Mouse (Mus musculus) midbrain, embryonic 14.5 days (tissue): ENCODE measurements around the gene Lrrc32. TPM values are rescaled to one million over a fixed set of nuclear protein-coding genes. Genes with fewer than 3 reads are reported as not detected.

Experiments
- ATAC-seq: fragments of 200-750 bp; cut with Nextera tagmentation; 2 replicates; pipeline ENCODE4 v1.8.0; 2017; ENCODE audit warnings: moderate number of reproducible peaks, moderate library complexity; ENCODE audit not compliant: low FRiP score, low TSS enrichment
- DNase-seq: peaks from one replicate; pipeline ENCODE4 v3.0.0-alpha.2; 2015
- H3K27ac ChIP-seq: fragments of 300-500 bp; sonication (generic); replicated peaks from 2 replicates; pipeline ENCODE4 v1.5.1; 2014; ENCODE audit warnings: mild to moderate bottlenecking, low read depth, low read length, moderate library complexity
- H3K27me3 ChIP-seq: fragments of 300-500 bp; sonication (generic); 2 replicates; pipeline ENCODE4 v1.6.1; 2014; ENCODE audit warnings: low read length, control low read depth, mixed read lengths; ENCODE audit not compliant: control insufficient read depth, insufficient read depth
- H3K36me3 ChIP-seq: fragments of 300-500 bp; sonication (generic); 2 replicates; pipeline ENCODE4 v1.6.1; 2014; ENCODE audit warnings: low read length, control low read depth; ENCODE audit not compliant: control insufficient read depth, insufficient read depth
- H3K4me1 ChIP-seq: fragments of 300-500 bp; sonication (generic); 2 replicates; pipeline ENCODE4 v1.6.1; 2014; ENCODE audit warnings: mild to moderate bottlenecking, antibody characterized with exemption, low read length, control low read depth; ENCODE audit not compliant: control insufficient read depth, insufficient read depth
- H3K4me2 ChIP-seq: fragments of 300-500 bp; sonication (generic); 2 replicates; pipeline ENCODE4 v1.6.1; 2014; ENCODE audit warnings: mild to moderate bottlenecking, low read length, moderate library complexity
- H3K4me3 ChIP-seq: fragments of 300-500 bp; sonication (generic); replicated peaks from 2 replicates; pipeline ENCODE4 v1.5.1; 2014; ENCODE audit warnings: low read depth, low read length
- H3K9ac ChIP-seq: fragments of 300-500 bp; sonication (generic); replicated peaks from 2 replicates; pipeline ENCODE4 v1.6.1; 2014; ENCODE audit warnings: mild to moderate bottlenecking, low read length, moderate library complexity
- H3K9me3 ChIP-seq: fragments of 300-500 bp; sonication (generic); 2 replicates; pipeline ENCODE4 v1.6.1; 2016; ENCODE audit warnings: low read length, control low read depth, mixed read lengths; ENCODE audit not compliant: control insufficient read depth
- WGBS: fragments of 180-500 bp; shearing (Covaris S2); extraction: QIAGEN DNeasy Blood & Tissue Kit; methylation state at CpG from one replicate; pipeline ENCODE4 v1.1.7; 2014; 5-methylcytosine and 5-hydroxymethylcytosine counted together
- polyA plus RNA-seq: library from polyadenylated mRNA; unstranded; fragments of >200 nt; fragmentation: Nextera tagmentation; extraction: Ambion mirVana; gene quantifications from 2 replicates; pipeline ENCODE4 v1.2.1, GENCODE M21; 2014

Gene Lrrc32
- polyA plus RNA-seq, 1 experiment from 2014 or later = 4.2 TPM

- 80% methylated on average over 25 of the region's 25 CpGs for WGBS
- DNase-seq = no peak
- Histone ChIP-seq H3K27me3 (no peaks in the 10 kb centered on the region), H3K4me3 (no peak overlapping the region), H3K36me3 (no peaks in the 10 kb centered on the region), H3K27ac (no peak overlapping the region), H3K9ac (no peak overlapping the region), H3K4me1 (peaks cover 9% of the 10 kb centered on the region), H3K4me2 (no peak overlapping the region), H3K9me3 (no peaks in the 10 kb centered on the region)
- ATAC-seq = no peak
These were observed 10.6 kb downstream of the Lrrc32 start for GRCm38 (mm10) chr7:98499561-98500292.

- no peak for DNase-seq
- H3K4me2 ChIP-seq = no peak overlapping the region
- no peaks in the 10 kb centered on the region for H3K36me3 ChIP-seq
- ATAC-seq = no peak
- H3K4me3 ChIP-seq = no peak overlapping the region
- no peak overlapping the region for H3K27ac ChIP-seq
- H3K9me3 ChIP-seq = no peaks in the 10 kb centered on the region
- H3K27me3 ChIP-seq = no peaks in the 10 kb centered on the region
- 85% methylated on average over 3 of the region's 3 CpGs for WGBS
- no peak overlapping the region for H3K9ac ChIP-seq
- peaks cover 13% of the 10 kb centered on the region for H3K4me1 ChIP-seq
These were observed 11.4 kb downstream of the Lrrc32 start for GRCm38 (mm10) chr7:98500470-98500869.

- ATAC-seq (no peak), DNase-seq (no peak)
- Histone ChIP-seq H3K27me3 (no peaks in the 10 kb centered on the region), H3K9me3 (no peaks in the 10 kb centered on the region), H3K9ac (no peak overlapping the region), H3K4me3 (no peak overlapping the region), H3K27ac (no peak overlapping the region), H3K4me2 (no peak overlapping the region), H3K36me3 (no peaks in the 10 kb centered on the region), H3K4me1 (peaks cover 13% of the 10 kb centered on the region)
- 82% methylated on average over 7 of the region's 7 CpGs for WGBS
These were observed 12.0 kb downstream of the Lrrc32 start for GRCm38 (mm10) chr7:98501078-98501477.

GRCm38 (mm10) chr7:98502921-98503320, 13.8 kb downstream of the Lrrc32 start:
- H3K27ac ChIP-seq = no peak overlapping the region
- H3K27me3 ChIP-seq = no peaks in the 10 kb centered on the region
- WGBS = 31% methylated on average over 5 of the region's 5 CpGs
- H3K9ac ChIP-seq = no peak overlapping the region
- DNase-seq = no peak
- ATAC-seq = no peak
- no peak overlapping the region for H3K4me2 ChIP-seq
- H3K9me3 ChIP-seq = no peaks in the 10 kb centered on the region
- peaks cover 13% of the 10 kb centered on the region for H3K4me1 ChIP-seq
- H3K4me3 ChIP-seq = no peak overlapping the region
- H3K36me3 ChIP-seq = no peaks in the 10 kb centered on the region

GRCm38 (mm10) chr7:98503951-98504647, 15.0 kb downstream of the Lrrc32 start:
- no peak overlapping the region for H3K4me2 ChIP-seq
- no peaks in the 10 kb centered on the region for H3K27me3 ChIP-seq
- H3K36me3 ChIP-seq = no peaks in the 10 kb centered on the region
- peaks cover 13% of the 10 kb centered on the region for H3K4me1 ChIP-seq
- H3K27ac ChIP-seq = no peak overlapping the region
- DNase-seq = no peak
- no peaks in the 10 kb centered on the region for H3K9me3 ChIP-seq
- no peak overlapping the region for H3K4me3 ChIP-seq
- WGBS = 75% methylated on average over 6 of the region's 6 CpGs
- H3K9ac ChIP-seq = no peak overlapping the region
- peak; percentile 13; the same call in 1 of the 2 replicates for ATAC-seq

GRCm38 (mm10) chr7:98504726-98505314, 15.7 kb downstream of the Lrrc32 start:
- 51% methylated on average over 5 of the region's 5 CpGs for WGBS
- Histone ChIP-seq H3K4me3 (no peak overlapping the region), H3K36me3 (no peaks in the 10 kb centered on the region), H3K27ac (no peak overlapping the region), H3K9ac (no peak overlapping the region), H3K4me1 (peaks cover 13% of the 10 kb centered on the region), H3K4me2 (no peak overlapping the region), H3K27me3 (no peaks in the 10 kb centered on the region), H3K9me3 (no peaks in the 10 kb centered on the region)
- no peak for DNase-seq
- ATAC-seq = no peak

- Histone ChIP-seq H3K27ac (no peak overlapping the region), H3K4me1 (peaks cover 13% of the 10 kb centered on the region), H3K9ac (no peak overlapping the region), H3K4me2 (no peak overlapping the region), H3K4me3 (no peak overlapping the region), H3K9me3 (no peaks in the 10 kb centered on the region), H3K36me3 (no peaks in the 10 kb centered on the region), H3K27me3 (no peaks in the 10 kb centered on the region)
- WGBS = 10% methylated on average over 3 of the region's 3 CpGs
- ATAC-seq (no peak), DNase-seq (no peak)
These were observed 16.6 kb downstream of the Lrrc32 start for GRCm38 (mm10) chr7:98505664-98506063.

- no peak overlapping the region for H3K4me3 ChIP-seq
- H3K27me3 ChIP-seq = no peaks in the 10 kb centered on the region
- H3K4me1 ChIP-seq = no peaks in the 10 kb centered on the region
- no peak for ATAC-seq
- H3K9ac ChIP-seq = no peak overlapping the region
- DNase-seq = peak; percentile 21
- no peak overlapping the region for H3K27ac ChIP-seq
- no peaks in the 10 kb centered on the region for H3K9me3 ChIP-seq
- H3K36me3 ChIP-seq = no peaks in the 10 kb centered on the region
- 73% methylated on average over 15 of the region's 15 CpGs for WGBS
- no peak overlapping the region for H3K4me2 ChIP-seq
These were observed 22.2 kb downstream of the Lrrc32 start for GRCm38 (mm10) chr7:98510961-98511958.
